Mouse (Mus musculus): ENCODE results near the gene Myrf.

- TF ChIP-seq CTCF (IDR thresholded peaks at IDR 0.05; ENCODE audit: extremely low read depth, insufficient read depth, insufficient read length, insufficient replicate concordance) (no peak), POLR2A (IDR thresholded peaks at IDR 0.05; ENCODE audit: low read depth, low read length) (no peak)
Observed at GRCm38 (mm10) chr19:10198286-10198685, 42.3 kb downstream of the Myrf start.
